16 mouse cellular contexts compared by ENCODE assay signal in the genomic region with DNA sequence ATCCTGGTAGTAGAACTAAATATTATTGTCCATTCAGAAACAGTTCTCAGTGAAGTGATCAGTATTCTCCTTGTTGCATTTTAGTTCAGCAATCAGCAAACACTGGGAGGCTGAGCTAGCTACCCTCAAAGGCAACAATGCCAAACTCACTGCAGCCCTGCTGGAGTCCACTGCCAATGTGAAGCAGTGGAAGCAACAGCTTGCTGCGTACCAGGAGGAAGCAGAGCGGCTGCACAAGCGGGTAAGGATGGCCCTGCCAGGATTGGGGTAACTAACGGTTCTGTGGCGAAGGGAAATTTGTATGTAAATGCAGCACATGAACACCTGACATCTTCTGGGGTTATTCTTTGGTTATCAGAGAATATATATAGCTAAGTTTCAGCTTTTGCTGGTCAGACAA.
A peak's percentile ranks its signal among the peaks of the same experiment; 100 is the strongest.
DNase-seq lines count a peak whose midpoint lies in the region; ATAC-seq lines count a peak whose summit lies in the region.
"Had no signal": no experiment of that assay in that cellular context is flagged by ENCODE, and none has a peak within 500 bp of the region (broad histone marks: within the 10 kb centered on the region; RNA-seq: fewer than 3 reads in every experiment).

No protein-coding gene starts in this region.

- peaks cover 3% of the 10 kb centered on the region; the same call in 1 of the 2 replicates for H3K4me1 ChIP-seq in heart, embryonic 16.5 days (ENCODE audit: control insufficient read depth, insufficient read depth, low read length)
- H3K4me1 ChIP-seq in liver, embryonic 13.5 days (replicated peaks) = peaks cover 66% of the 10 kb centered on the region
- no peaks in the 10 kb centered on the region for H3K4me1 ChIP-seq in hindbrain, embryonic 11.5 days (replicated peaks; ENCODE audit: control insufficient read depth, insufficient read depth, low read length)
- H3K4me1 ChIP-seq: embryonic facial prominence, embryonic 15.5 days; midbrain, embryonic 12.5 days; stomach, embryonic 15.5 days had no signal

- peak overlapping the region; percentile 14; the same call in 1 of the 2 replicates for H3K27ac ChIP-seq in heart, embryonic 16.5 days (ENCODE audit: low read length)
- H3K27ac ChIP-seq in liver, embryonic 13.5 days = peak overlapping the region; percentile 97
- H3K27ac ChIP-seq in hindbrain, embryonic 11.5 days (ENCODE audit: low read depth, low read length) = no peak overlapping the region
- H3K27ac ChIP-seq: embryonic facial prominence, embryonic 15.5 days; hindbrain, embryonic 14.5 days; midbrain, embryonic 12.5 days; stomach, embryonic 15.5 days had no signal

- H3K36me3 ChIP-seq in heart, embryonic 16.5 days (ENCODE audit: control insufficient read depth, insufficient read depth) = 0 out of 2 replicates have a peak, but pooled peaks cover 3% of the 10 kb centered on the region
- H3K36me3 ChIP-seq in liver, embryonic 13.5 days = no peaks in the 10 kb centered on the region
- H3K36me3 ChIP-seq in hindbrain, embryonic 11.5 days (ENCODE audit: control insufficient read depth, insufficient read depth, low read length) = no peaks in the 10 kb centered on the region
- H3K36me3 ChIP-seq: embryonic facial prominence, embryonic 15.5 days; stomach, embryonic 15.5 days had no signal

- no peaks in the 10 kb centered on the region for H3K9me3 ChIP-seq in heart, embryonic 16.5 days (replicated peaks; ENCODE audit: control insufficient read depth, low read length)
- no peaks in the 10 kb centered on the region for H3K9me3 ChIP-seq in liver, embryonic 13.5 days (replicated peaks)
- H3K9me3 ChIP-seq in hindbrain, embryonic 11.5 days (ENCODE audit: control insufficient read depth, low read length) = no peaks in the 10 kb centered on the region
- H3K9me3 ChIP-seq: embryonic facial prominence, embryonic 15.5 days; heart, embryonic 12.5 days; midbrain, embryonic 12.5 days; stomach, embryonic 15.5 days had no signal

- no peak for DNase-seq in heart, adult 18-20 months
- peak; percentile 78 for DNase-seq in brain, adult 2 months (ENCODE audit: low read depth, low spot score)
- DNase-seq in cerebellum, adult 9-10 months = peak; percentile 52
- no peak for DNase-seq in liver, embryonic 13.5 days
- DNase-seq in adrenal gland, postnatal 10 days = no peak
- DNase-seq in hindbrain, embryonic 11.5 days (ENCODE audit: low spot score) = no peak
- DNase-seq: adrenal gland, postnatal 36 days; kidney, adult 2 months; thymus, postnatal 36 days had no signal

- H3K4me2 ChIP-seq in heart, embryonic 16.5 days (ENCODE audit: low read depth, low read length) = no peak overlapping the region
- H3K4me2 ChIP-seq in liver, embryonic 13.5 days = no peak overlapping the region
- no peak overlapping the region for H3K4me2 ChIP-seq in hindbrain, embryonic 11.5 days (replicated peaks; ENCODE audit: low read depth, low read length)
- H3K4me2 ChIP-seq: embryonic facial prominence, embryonic 15.5 days; heart, embryonic 12.5 days; hindbrain, embryonic 14.5 days; midbrain, embryonic 12.5 days; stomach, embryonic 15.5 days had no signal

- H3K9ac ChIP-seq in heart, embryonic 16.5 days (ENCODE audit: low read length) = no peak overlapping the region
- H3K9ac ChIP-seq in liver, embryonic 13.5 days = peak overlapping the region; percentile 57
- H3K9ac ChIP-seq in hindbrain, embryonic 11.5 days (ENCODE audit: low read depth, low read length) = no peak overlapping the region
- H3K9ac ChIP-seq: embryonic facial prominence, embryonic 15.5 days; heart, embryonic 12.5 days; hindbrain, embryonic 14.5 days; midbrain, embryonic 12.5 days; stomach, embryonic 15.5 days had no signal

- H3K4me3 ChIP-seq in heart, embryonic 16.5 days (ENCODE audit: low read length) = no peak overlapping the region
- H3K4me3 ChIP-seq in liver, embryonic 13.5 days (replicated peaks) = no peak overlapping the region
- H3K4me3 ChIP-seq in hindbrain, embryonic 11.5 days (ENCODE audit: low read depth, low read length) = no peak overlapping the region
- H3K4me3 ChIP-seq: embryonic facial prominence, embryonic 15.5 days; heart, embryonic 12.5 days; midbrain, embryonic 12.5 days; stomach, embryonic 15.5 days had no signal

- 94% methylated on average over 5 of the region's 5 CpGs for WGBS in heart, embryonic 16.5 days
- whole genome bisulfite sequencing in liver, embryonic 13.5 days (ENCODE audit: insufficient replicate concordance) = 84% methylated on average over 5 of the region's 5 CpGs
- 87% methylated on average over 5 of the region's 5 CpGs for WGBS in hindbrain, embryonic 11.5 days

- H3K27me3 ChIP-seq in heart, embryonic 16.5 days (ENCODE audit: control insufficient read depth, insufficient read depth, low read length) = no peaks in the 10 kb centered on the region
- no peaks in the 10 kb centered on the region for H3K27me3 ChIP-seq in liver, embryonic 13.5 days
- H3K27me3 ChIP-seq in hindbrain, embryonic 11.5 days (ENCODE audit: control insufficient read depth, insufficient read depth, low read length) = no peaks in the 10 kb centered on the region
- H3K27me3 ChIP-seq: embryonic facial prominence, embryonic 15.5 days; heart, embryonic 12.5 days; midbrain, embryonic 12.5 days; stomach, embryonic 15.5 days had no signal

- ATAC-seq in heart, embryonic 16.5 days (replicated peaks; ENCODE audit: extremely low read depth, insufficient read depth, low FRiP score) = no peak
- no peak for ATAC-seq in liver, embryonic 13.5 days (ENCODE audit: low read depth)
- no peak for ATAC-seq in hindbrain, embryonic 11.5 days (ENCODE audit: low FRiP score)
- ATAC-seq: lung, postnatal 0 days had no signal

Comparison
In these comparisons a context has a peak if more than half of its experiments do, and no peak if none do; other contexts are left out.
1. DNase-seq: peak in brain, adult 2 months (single experiment) and cerebellum, adult 9-10 months (single experiment); none in heart, adult 18-20 months (0 of 2), liver, embryonic 13.5 days (single experiment), adrenal gland, postnatal 10 days (single experiment) and hindbrain, embryonic 11.5 days (single experiment).